Mouse (Mus musculus) C2C12 (cell line): ENCODE results near the gene Rpusd3.

ENCODE experiments used
- CEBPB ChIP-seq: IDR thresholded peaks from one replicate; pipeline ENCODE4 v1.6.1; 2011; ENCODE audit warnings: low read depth, mild to moderate bottlenecking, control low read depth, moderate library complexity
- CTCF ChIP-seq: IDR thresholded peaks from one replicate; pipeline ENCODE4 v1.5.1; 2011; ENCODE audit not compliant: control insufficient read depth, insufficient read depth, insufficient read length
- FOSL1 ChIP-seq: IDR thresholded peaks from one replicate; pipeline ENCODE4 v1.8.0; 2011; ENCODE audit warnings: mild to moderate bottlenecking, low read length; ENCODE audit not compliant: poor library complexity, insufficient read depth, severe bottlenecking
- MAX ChIP-seq: IDR thresholded peaks from one replicate; pipeline ENCODE4 v1.6.1; 2011; ENCODE audit warnings: mild to moderate bottlenecking, control low read depth
- MYOD1 ChIP-seq: IDR thresholded peaks from one replicate; pipeline ENCODE4 v1.6.1; 2011; ENCODE audit warnings: low read depth; ENCODE audit not compliant: control insufficient read depth, insufficient read length
- USF1 ChIP-seq: IDR thresholded peaks from one replicate; pipeline ENCODE4 v1.6.1; 2011; ENCODE audit warnings: low read depth, mild to moderate bottlenecking, control low read depth, moderate library complexity

DNA sequence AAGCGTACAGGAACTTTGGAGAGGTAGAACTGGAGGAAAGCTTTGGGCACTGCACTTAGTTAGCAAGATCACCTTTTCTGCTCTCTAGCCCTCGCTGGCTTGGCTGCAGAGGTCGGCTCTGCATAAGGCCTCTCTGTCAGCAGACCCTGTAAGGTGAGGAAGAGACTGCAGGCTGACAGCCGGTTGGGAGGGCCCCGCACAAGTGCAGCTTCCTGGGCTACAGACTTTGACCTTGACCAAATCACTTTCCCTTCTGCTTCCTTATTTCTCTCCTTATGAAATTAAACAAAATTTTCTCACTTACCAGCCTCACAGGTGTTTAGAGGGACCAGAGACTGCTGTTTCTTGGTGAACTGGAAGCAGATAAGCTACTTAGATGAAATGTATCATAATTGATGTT lies 35.9 kb upstream of the Rpusd3 start:
- TF ChIP-seq CTCF (no peak), USF1 (no peak), MYOD1 (no peak), CEBPB (no peak), FOSL1 (no peak), MAX (no peak)
